Mouse (Mus musculus): ENCODE data around the gene Bex6. TPM values are rescaled to one million over a fixed set of nuclear protein-coding genes. Genes with fewer than 3 reads are reported as not detected.
"Not testable (repeated sequence)": the region's sequence is repeated elsewhere in the genome, so short reads cannot be mapped to it uniquely, and the experiment has no call there.

The Bex6 gene
- polyA plus RNA-seq, 1 experiment: not detected

- 80% methylated on average over 5 of the region's 5 CpGs for WGBS
- DNase-seq (ENCODE audit: low read depth, low spot score): no peak
Measured at GRCm38 (mm10) chr16:32171031-32171731, 8.4 kb upstream of the Bex6 start.

DNA sequence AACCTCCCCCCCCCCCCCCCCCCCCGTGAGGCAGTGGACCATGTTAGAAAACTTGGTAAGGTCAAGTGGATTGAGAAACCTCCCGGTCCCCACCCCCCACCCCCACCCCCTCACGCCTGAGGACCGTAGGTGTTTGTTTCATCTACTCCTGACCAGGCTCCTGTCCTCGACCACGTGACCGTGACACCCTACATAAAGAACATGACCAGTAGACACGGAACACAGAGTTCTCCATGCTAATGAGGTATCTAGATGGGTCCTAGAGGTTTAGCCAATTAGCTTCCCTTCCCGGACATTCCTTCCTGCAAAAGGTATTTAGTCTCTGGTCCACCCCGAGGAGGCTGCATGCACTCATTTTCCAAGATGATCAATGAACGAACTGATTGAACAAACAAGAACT, 6.2 kb upstream of the Bex6 start:
- 65% methylated on average over 11 of the region's 11 CpGs for WGBS
- no peak for DNase-seq (ENCODE audit: low read depth, low spot score)

DNA sequence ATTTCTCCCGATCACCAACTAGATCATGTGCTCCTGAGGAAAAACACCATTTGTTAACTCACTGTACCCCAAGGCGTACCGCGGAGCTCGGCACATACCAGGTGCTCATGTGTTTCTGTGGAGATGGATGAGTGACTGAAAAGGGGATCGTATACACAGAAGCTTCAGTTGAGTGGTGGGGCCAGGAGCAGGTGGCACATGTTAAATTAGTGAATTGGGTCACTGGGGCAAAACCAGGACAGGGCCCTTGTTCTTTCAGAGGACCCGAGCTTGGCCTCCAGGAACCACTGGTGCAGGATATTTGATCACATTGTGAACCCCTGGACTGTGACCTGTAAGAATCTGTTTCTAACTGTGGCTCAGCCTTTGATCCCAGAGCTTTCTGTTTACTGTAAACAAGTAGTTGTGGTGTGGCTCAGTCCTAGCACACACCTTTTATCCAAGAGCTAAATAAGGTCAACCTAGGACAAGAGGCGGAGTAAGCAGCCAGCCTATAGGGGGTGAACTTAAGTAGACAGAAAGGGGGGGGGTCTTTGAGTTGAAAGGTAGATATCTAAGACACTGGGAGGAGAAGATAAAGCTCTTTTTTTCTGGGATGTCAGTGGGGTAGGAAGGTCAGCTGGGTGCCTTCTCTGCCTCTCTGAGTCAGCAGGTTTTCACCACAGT, 5.2 kb upstream of the Bex6 start:
- DNase-seq (ENCODE audit: low read depth, low spot score): no peak
- 89% methylated on average over 8 of the region's 8 CpGs for WGBS

- DNase-seq (ENCODE audit: low read depth, low spot score): no peak
- 94% methylated on average over 4 of the region's 4 CpGs for WGBS
Measured at GRCm38 (mm10) chr16:32175029-32175428, 4.6 kb upstream of the Bex6 start.

- DNase-seq (ENCODE audit: low read depth, low spot score): no peak
- WGBS: 56% methylated on average over 18 of the region's 18 CpGs
Measured at GRCm38 (mm10) chr16:32176896-32177686, 2.5 kb upstream of the Bex6 start.

- WGBS: 92% methylated on average over 5 of the region's 5 CpGs
- DNase-seq (ENCODE audit: low read depth, low spot score): no peak
Measured at GRCm38 (mm10) chr16:32186056-32186455, 6.4 kb downstream of the Bex6 start.

DNA sequence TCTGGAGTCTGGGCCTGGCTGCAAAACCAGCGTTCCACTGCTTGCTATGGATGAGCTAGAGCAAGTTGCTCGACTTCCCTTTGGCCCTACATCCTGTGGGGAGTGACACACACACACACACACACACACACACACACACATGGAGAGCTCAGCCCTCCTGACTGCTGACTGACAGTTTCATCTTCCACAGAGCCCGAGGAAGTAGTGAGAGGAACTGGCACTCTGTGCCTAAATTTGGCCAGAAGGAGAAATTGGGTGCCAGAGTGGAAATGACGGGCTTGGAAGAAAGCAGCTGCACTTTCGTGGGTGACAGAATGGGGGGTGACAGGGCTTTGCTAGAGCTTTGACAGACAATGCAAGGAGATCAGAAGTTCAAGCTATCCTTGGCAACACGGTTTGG, 9.5 kb downstream of the Bex6 start:
- WGBS: 57% methylated on average over 6 of the region's 6 CpGs
- DNase-seq (ENCODE audit: low read depth, low spot score): no peak

DNA sequence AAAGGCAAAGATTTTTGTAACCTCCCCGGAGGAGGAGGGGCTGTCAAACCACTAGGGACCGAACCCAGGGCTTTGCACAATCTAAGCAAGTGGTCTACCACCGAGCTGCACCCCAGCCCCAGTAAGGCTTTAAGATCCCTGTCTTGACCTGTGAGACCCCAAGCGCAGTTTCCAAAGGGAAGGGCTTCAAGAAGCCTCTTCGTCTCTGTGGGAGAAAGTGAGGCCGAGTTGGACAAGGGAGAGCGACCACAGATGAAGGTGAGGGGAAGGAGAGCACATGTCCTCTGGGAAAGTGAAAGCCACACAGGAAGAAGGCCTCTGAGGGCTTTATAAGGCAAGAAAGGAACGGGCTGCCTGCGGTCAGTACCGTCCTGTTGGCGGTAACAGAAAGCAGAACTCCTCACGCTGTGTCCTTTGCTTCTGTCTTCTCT, 10.4 kb downstream of the Bex6 start:
- WGBS: 60% methylated on average over 12 of the region's 12 CpGs
- DNase-seq (ENCODE audit: low read depth, low spot score): no peak

DNA sequence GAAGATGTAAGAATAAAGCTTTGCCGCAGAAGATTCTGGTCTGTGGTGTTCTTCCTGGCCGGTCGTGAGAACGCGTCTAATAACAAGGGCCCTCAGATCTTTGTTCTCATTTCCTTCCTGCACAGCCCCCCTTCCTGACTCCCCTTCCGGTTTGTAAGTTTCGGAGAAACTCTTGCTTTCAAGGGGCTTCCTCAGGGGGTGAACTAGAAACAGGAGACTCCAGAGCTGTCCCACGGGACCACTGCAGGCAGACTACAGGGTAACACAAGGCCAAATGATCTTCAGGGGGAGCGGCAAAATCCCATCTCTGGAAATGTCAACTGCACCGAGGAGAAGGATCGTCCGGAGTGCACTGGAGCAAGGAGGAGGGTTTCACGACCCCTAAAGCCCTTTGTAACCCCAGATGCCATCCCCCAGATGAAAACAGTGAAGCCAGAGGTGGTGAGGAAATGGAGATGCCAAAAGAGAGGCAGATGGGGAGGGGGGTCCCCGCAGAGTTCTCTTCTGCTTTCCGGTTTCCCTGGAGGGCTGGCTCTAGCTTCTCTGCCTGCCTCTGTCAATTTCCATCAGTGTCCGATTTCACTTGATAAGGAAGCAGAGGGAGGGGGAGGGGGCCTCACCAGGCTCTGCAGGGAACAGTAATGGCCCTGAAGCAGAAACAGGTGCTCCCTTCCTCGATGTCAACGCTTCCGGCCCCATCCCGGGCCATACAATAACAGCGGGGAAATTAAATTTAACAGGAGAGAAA, 20.8 kb downstream of the Bex6 start:
- 60% methylated on average over 21 of the region's 21 CpGs for WGBS
- DNase-seq (ENCODE audit: low read depth, low spot score): no peak

DNA sequence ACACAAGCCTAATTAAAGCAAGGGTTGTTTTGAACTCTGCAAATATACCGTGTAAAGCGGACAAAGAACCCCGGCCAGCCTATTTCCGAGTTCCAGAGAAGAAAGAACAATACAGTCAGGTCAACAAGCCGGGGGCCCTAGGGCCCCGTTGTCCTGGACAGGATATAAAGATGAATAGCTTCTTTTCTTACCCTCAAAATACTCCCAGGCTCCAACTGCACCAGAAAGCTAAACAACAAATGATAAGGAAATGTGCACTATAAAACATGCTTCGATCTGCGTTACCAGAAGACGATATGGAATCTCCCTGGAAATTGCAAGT, 21.3 kb downstream of the Bex6 start:
- DNase-seq (ENCODE audit: low read depth, low spot score): no peak
- 42% methylated on average over 9 of the region's 9 CpGs for WGBS

- no peak for DNase-seq (ENCODE audit: low read depth, low spot score)
- 68% methylated on average over 6 of the region's 6 CpGs for WGBS
Measured at GRCm38 (mm10) chr16:32202681-32203080, 23.1 kb downstream of the Bex6 start.

DNA sequence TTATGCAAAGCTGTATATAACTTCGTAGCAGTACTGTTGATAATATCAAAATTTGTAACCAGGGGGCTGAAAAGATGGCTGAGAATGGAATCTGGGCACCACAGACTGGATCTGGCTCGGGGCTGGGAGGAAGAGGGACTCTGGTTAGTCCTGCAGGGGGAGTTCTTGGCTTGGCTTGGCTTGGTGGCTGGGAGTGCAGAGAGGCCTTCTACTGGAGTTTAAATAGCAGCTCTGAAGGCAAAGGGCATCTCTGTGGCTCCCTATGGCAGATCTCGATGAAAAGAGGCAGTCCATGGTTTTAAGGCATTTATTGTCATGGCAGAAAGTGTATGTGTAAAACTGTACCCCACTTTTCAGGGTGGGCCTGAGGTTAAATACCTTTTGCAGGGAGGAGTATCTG, 25.3 kb downstream of the Bex6 start:
- WGBS: 50% methylated on average over 3 of the region's 3 CpGs

DNA sequence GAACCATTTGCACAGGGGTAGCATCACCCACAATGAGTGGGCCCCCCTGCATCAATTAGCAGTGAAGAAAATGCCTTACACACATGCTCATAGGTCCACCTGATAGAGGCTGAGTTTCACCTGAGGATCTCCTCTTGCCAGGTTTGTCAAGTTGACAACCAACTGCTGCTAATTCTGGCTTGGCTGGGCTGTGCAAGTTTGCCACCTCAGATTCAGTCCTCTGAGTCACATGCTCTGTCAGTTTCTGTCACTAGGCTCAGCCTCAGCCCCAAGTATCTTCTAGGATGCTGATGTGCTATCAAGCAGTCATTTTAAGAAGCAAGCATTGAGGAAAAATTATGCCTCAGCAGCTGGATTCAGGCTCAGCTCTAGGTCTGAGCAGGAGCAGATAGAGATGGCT, 34.5 kb downstream of the Bex6 start:
- DNase-seq (ENCODE audit: low read depth, low spot score): no peak

More for the DNA sequence above, 25.3 kb downstream of the Bex6 start:
- DNase-seq (ENCODE audit: low read depth, low spot score): no peak

DNA sequence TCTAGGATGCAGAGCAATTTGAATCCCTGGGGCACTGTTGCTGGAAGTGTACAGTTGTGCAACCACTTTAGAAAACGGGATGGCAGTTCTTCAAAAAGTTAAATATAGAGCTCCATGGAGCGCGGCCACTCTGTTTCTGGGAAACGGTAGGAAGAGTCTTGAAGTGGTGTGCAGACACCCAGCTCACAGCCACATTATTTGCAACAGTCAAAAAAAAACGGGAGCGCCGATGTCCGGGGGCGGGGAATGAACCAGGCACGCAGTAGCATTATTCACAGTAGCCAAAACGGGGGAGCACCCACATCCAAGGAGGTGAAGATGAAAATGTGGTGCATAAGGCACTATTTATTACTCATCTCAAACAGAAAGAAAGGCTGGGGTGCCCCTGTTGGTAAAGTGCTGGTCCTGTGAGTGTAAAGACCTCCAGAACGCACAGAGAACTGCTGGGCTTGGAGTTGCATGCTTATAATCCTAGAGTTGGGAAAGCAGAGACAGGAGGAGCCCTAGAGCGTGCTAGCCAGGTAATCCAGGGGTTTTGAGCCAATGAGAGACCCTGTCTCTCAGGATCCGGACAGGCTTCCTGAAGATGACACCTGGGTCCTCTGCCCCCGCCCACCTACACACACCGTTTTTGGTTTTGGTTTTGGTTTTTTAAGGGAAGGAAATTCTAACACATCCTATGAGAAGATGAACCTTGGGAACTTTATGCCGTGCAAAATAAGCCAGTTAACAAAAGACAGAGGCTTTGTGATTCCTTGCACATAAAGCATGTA, 35.4 kb downstream of the Bex6 start:
- DNase-seq (ENCODE audit: low read depth, low spot score): no peak
- 70% methylated on average over 17 of the region's 17 CpGs for WGBS

DNA sequence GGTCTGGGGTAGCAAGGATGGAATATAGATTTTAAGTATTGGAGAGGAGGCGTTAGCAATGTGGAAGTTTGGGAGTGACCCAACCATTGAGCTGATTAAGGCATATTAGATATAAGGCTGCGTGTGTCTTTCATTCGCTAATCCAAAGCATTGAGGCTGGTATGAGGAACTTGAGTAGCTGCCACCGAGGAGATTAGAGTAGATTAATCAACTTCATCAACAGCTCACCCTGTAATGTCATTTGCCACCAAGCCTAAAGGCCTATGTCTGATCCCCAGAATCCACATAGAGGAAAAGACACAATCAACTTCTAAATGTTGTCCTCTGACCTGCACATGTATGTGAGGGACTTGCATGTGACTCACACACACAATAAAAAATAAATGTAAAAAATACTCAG, 42.2 kb downstream of the Bex6 start:
- no peak for DNase-seq (ENCODE audit: low read depth, low spot score)
- WGBS: 82% methylated on average over 4 of the region's 4 CpGs

DNA sequence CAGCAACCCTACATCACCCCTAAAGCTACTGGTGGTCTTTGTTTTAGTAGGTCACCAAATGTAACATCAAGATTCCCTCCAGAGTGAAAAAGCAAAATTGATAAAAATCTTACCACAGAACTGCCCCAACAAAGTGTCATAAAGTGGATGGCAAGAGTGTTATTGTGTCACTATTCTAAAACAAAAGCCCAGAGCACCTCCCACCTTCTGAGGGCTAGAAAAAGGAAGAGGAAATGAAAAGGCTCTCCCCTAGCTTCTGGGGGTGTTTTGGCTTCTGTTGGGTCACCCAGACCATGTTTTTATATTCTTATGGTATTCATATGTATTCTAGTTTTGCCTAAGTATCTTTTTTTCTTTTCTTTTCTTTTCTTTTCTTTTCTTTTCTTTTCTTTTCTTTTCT, 42.8 kb downstream of the Bex6 start:
- DNase-seq (ENCODE audit: low read depth, low spot score): no peak

DNA sequence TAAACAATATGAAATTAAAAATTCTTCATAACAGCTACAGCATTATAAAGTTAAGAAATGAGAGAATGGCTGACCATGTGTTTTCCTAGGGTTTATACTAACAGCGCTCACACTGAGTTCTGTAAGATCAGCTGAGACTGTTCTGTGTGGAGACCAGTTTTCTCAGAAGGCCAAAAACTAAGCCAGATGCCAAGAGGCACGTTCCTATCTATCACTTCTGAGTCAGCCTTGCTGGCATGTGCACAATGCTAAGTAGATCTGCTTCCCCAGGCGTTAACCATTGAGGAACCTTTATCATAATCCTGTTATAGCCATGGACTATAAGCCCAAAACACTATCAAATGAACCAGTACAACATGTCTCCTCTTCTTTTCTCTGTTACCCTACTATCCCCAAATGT, 52.4 kb downstream of the Bex6 start:
- WGBS: 70% methylated on average over 3 of the region's 3 CpGs
- DNase-seq (ENCODE audit: low read depth, low spot score): not testable (repeated sequence)

Data from large intestine, adult 2 months (tissue).